Mouse (Mus musculus) liver, adult 2 months (tissue): ENCODE results near the gene Coq5.

ENCODE experiments used
- CTCF ChIP-seq: fragments of 200-500 bp; IDR thresholded peaks from 2 replicates; pipeline ENCODE4 v1.5.1; 2011; ENCODE audit warnings: low read depth, low read length, control low read depth
- POLR2A ChIP-seq: fragments of 200-500 bp; IDR thresholded peaks from 2 replicates; pipeline ENCODE4 v1.6.1; 2011; ENCODE audit warnings: low read length, control low read depth; ENCODE audit not compliant: insufficient read depth; ENCODE audit errors: extremely low read depth

- TF ChIP-seq CTCF (no peak), POLR2A (no peak)
These were observed 47.8 kb upstream of the Coq5 start for GRCm38 (mm10) chr5:115231552-115232120.
